Mouse (Mus musculus): ENCODE measurements around the gene Naa11.

Naa11 gene

GRCm38 (mm10) chr5:97345129-97345528 lies 47.0 kb downstream of the Naa11 start:
- DNase-seq (ENCODE audit: low read depth, low spot score) = no peak

- no peak for DNase-seq (ENCODE audit: low read depth, low spot score)
Observed at GRCm38 (mm10) chr5:97344144-97344543, 48.0 kb downstream of the Naa11 start.

- DNase-seq (ENCODE audit: low read depth, low spot score) = no peak
Observed at GRCm38 (mm10) chr5:97334794-97335193, 57.4 kb downstream of the Naa11 start.
